In genomic region chr11:101311083-101311482, GRCm38 (mm10) we compare ENCODE assay signal across 27 mouse cellular contexts. TPM values are rescaled to one million over a fixed set of nuclear protein-coding genes. Genes with fewer than 3 reads are reported as not detected.
"Had no signal": no experiment of that assay in that cellular context is flagged by ENCODE, and none has a peak within 500 bp of the region (broad histone marks: within the 10 kb centered on the region; RNA-seq: fewer than 3 reads in every experiment).

No protein-coding gene starts in this region.

- H3K4me1 ChIP-seq: heart, embryonic 10.5 days; heart, embryonic 12.5 days; hindbrain, embryonic 12.5 days; intestine, embryonic 15.5 days; limb, embryonic 10.5 days; limb, embryonic 12.5 days had no signal

- H3K27ac ChIP-seq: gastrocnemius, adult 2 months; heart, embryonic 10.5 days; hindbrain, embryonic 10.5 days; hindbrain, embryonic 12.5 days; hindbrain, embryonic 14.5 days; intestine, embryonic 15.5 days; layer of hippocampus, adult 2 months; left cerebral cortex, adult 2 months; limb, embryonic 10.5 days; limb, embryonic 12.5 days had no signal

- H3K9me3 ChIP-seq: heart, embryonic 10.5 days; heart, embryonic 12.5 days; hindbrain, embryonic 10.5 days; hindbrain, embryonic 12.5 days; intestine, embryonic 15.5 days; limb, embryonic 10.5 days; limb, embryonic 12.5 days had no signal

- H3K27me3 ChIP-seq: heart, embryonic 12.5 days; hindbrain, embryonic 12.5 days; intestine, embryonic 15.5 days; limb, embryonic 12.5 days had no signal

- H3K4me3 ChIP-seq: gastrocnemius, adult 2 months; heart, embryonic 10.5 days; heart, embryonic 12.5 days; hindbrain, embryonic 10.5 days; hindbrain, embryonic 12.5 days; intestine, embryonic 15.5 days; layer of hippocampus, adult 2 months; left cerebral cortex, adult 2 months; limb, embryonic 10.5 days; limb, embryonic 12.5 days had no signal

- H3K4me2 ChIP-seq: heart, embryonic 12.5 days; hindbrain, embryonic 12.5 days; hindbrain, embryonic 14.5 days; intestine, embryonic 15.5 days; limb, embryonic 12.5 days; liver, embryonic 11.5 days had no signal

- DNase-seq: gastrocnemius, adult 2 months; gastrocnemius, postnatal 10 days; gastrocnemius, postnatal 25 days; heart, adult 18-20 months; heart, postnatal 10 days; heart, postnatal 4 days; kidney, adult 18-20 months; kidney, adult 8-10 months; kidney, postnatal 10 days; kidney, postnatal 25 days; kidney, postnatal 4 days; liver had no signal

- H3K9ac ChIP-seq: heart, embryonic 12.5 days; hindbrain, embryonic 12.5 days; hindbrain, embryonic 14.5 days; intestine, embryonic 15.5 days; limb, embryonic 12.5 days had no signal

- H3K36me3 ChIP-seq: heart, embryonic 10.5 days; heart, embryonic 12.5 days; hindbrain, embryonic 10.5 days; hindbrain, embryonic 12.5 days; intestine, embryonic 15.5 days; limb, embryonic 10.5 days; limb, embryonic 12.5 days had no signal

- ATAC-seq: hindbrain, embryonic 16.5 days; inflammation-experienced regulatory T-cells, adult 6 months; intestine, embryonic 15.5 days; intestine, postnatal 0 days had no signal

RNA-seq across cellular contexts. Expression of gene Aoc3, which starts 19.3 kb away (rescaled TPM):
- total RNA-seq: granulocyte monocyte progenitor cell, adult 5-6 weeks had no signal
- polyA plus RNA-seq: hindbrain, embryonic 10.5 days; hindbrain, embryonic 12.5 days; inflammation-experienced regulatory T-cells, adult 6 months; liver, embryonic 11.5 days had no signal
